Mouse (Mus musculus): Measurements from ENCODE around the gene Zdhhc1. TPM values are rescaled to one million over a fixed set of nuclear protein-coding genes. Genes with fewer than 3 reads are reported as not detected.
A peak's percentile ranks its signal among the peaks of the same experiment; 100 is the strongest.

The Zdhhc1 gene
- polyA plus RNA-seq, 1 experiment from 2014 or later, result 39.0 TPM

- no peak overlapping the region for H3K27ac ChIP-seq (ENCODE audit: low read depth, low read length)
- H3K4me1 ChIP-seq (ENCODE audit: control insufficient read depth, insufficient read depth, low read depth, low read length), result no peaks in the 10 kb centered on the region
- H3K9ac ChIP-seq (ENCODE audit: low read depth, low read length), result no peak overlapping the region
- H3K9me3 ChIP-seq (ENCODE audit: control insufficient read depth, low read length), result no peaks in the 10 kb centered on the region
- H3K4me2 ChIP-seq (ENCODE audit: low read length), result no peak overlapping the region
- 58% methylated on average over 12 of the region's 12 CpGs for WGBS
- no peak overlapping the region for H3K4me3 ChIP-seq (ENCODE audit: low read length)
- H3K27me3 ChIP-seq (replicated peaks; ENCODE audit: control insufficient read depth, insufficient read depth, low read length), result no peaks in the 10 kb centered on the region
- no peak for ATAC-seq
- H3K36me3 ChIP-seq (ENCODE audit: control insufficient read depth, insufficient read depth, low read length), result no peaks in the 10 kb centered on the region
Measured at GRCm38 (mm10) chr8:105509997-105510735, 13.5 kb upstream of the Zdhhc1 start.

DNA sequence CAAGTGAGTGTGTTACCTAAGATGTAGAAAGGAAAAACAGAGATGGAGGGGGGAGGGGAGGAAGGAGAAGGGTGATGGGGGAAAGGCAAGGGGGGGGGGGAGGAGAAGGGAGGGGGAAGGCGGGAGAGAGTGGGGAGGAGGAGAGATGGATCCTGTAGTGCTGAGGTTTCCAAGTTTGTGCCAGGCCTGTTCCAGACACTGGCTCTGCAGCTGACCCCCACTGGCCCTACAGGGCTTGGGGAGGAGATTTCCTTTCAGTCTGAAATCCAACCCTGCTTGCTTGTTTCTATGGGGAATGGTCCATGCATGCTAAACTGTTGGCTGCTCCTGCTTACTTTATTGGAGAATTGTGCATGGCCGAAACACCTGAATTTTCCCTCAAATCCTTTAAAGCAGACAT, 12.1 kb upstream of the Zdhhc1 start:
- no peak overlapping the region for H3K27ac ChIP-seq (ENCODE audit: low read depth, low read length)

DNA sequence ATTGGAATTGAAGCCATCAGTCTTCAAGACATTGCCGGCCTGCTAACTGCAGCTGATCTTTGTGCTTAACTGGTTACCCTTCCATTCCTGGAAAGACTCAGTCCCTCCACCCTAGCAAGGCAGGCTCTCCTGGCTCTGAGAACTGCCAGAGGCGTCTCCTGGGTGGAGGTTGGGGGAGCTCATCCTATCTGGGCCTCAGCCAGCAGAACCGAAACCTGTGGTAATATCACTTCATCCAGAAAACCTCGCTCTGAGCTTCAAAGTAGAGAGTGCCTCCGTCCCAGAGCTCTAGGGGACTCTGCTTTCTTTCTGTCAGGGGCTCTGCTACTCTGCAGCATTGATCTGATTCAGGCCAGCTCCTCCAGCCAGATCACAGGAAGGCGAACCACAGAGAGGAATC, 10.3 kb upstream of the Zdhhc1 start:
- no peak overlapping the region for H3K27ac ChIP-seq (ENCODE audit: low read depth, low read length)
- WGBS, result 86% methylated on average over 6 of the region's 6 CpGs
- H3K36me3 ChIP-seq (ENCODE audit: control insufficient read depth, insufficient read depth, low read length), result no peaks in the 10 kb centered on the region
- no peak for ATAC-seq
- H3K27me3 ChIP-seq (replicated peaks; ENCODE audit: control insufficient read depth, insufficient read depth, low read length), result no peaks in the 10 kb centered on the region
- no peaks in the 10 kb centered on the region for H3K4me1 ChIP-seq (ENCODE audit: control insufficient read depth, insufficient read depth, low read depth, low read length)
- no peak overlapping the region for H3K4me3 ChIP-seq (ENCODE audit: low read length)
- H3K4me2 ChIP-seq (ENCODE audit: low read length), result no peak overlapping the region
- H3K9ac ChIP-seq (ENCODE audit: low read depth, low read length), result no peak overlapping the region
- H3K9me3 ChIP-seq (ENCODE audit: control insufficient read depth, low read length), result no peaks in the 10 kb centered on the region

More for the DNA sequence above, 12.1 kb upstream of the Zdhhc1 start:
- no peaks in the 10 kb centered on the region for H3K27me3 ChIP-seq (replicated peaks; ENCODE audit: control insufficient read depth, insufficient read depth, low read length)
- H3K9ac ChIP-seq (ENCODE audit: low read depth, low read length), result no peak overlapping the region
- H3K4me3 ChIP-seq (ENCODE audit: low read length), result no peak overlapping the region
- 52% methylated on average over 1 of the region's 2 CpGs for WGBS
- no peaks in the 10 kb centered on the region for H3K4me1 ChIP-seq (ENCODE audit: control insufficient read depth, insufficient read depth, low read depth, low read length)
- no peaks in the 10 kb centered on the region for H3K36me3 ChIP-seq (ENCODE audit: control insufficient read depth, insufficient read depth, low read length)
- H3K9me3 ChIP-seq (ENCODE audit: control insufficient read depth, low read length), result no peaks in the 10 kb centered on the region
- ATAC-seq, result peak; percentile 78
- H3K4me2 ChIP-seq (ENCODE audit: low read length), result no peak overlapping the region

GRCm38 (mm10) chr8:105504617-105505016, 7.9 kb upstream of the Zdhhc1 start:
- H3K27me3 ChIP-seq (replicated peaks; ENCODE audit: control insufficient read depth, insufficient read depth, low read length), result no peaks in the 10 kb centered on the region
- H3K4me3 ChIP-seq (ENCODE audit: low read length), result no peak overlapping the region
- ATAC-seq, result no peak
- H3K4me2 ChIP-seq (ENCODE audit: low read length), result no peak overlapping the region
- H3K9me3 ChIP-seq (ENCODE audit: control insufficient read depth, low read length), result no peaks in the 10 kb centered on the region
- H3K9ac ChIP-seq (ENCODE audit: low read depth, low read length), result no peak overlapping the region
- H3K36me3 ChIP-seq (ENCODE audit: control insufficient read depth, insufficient read depth, low read length), result no peaks in the 10 kb centered on the region
- WGBS, result 88% methylated on average over 3 of the region's 3 CpGs
- H3K27ac ChIP-seq (ENCODE audit: low read depth, low read length), result no peak overlapping the region
- H3K4me1 ChIP-seq (ENCODE audit: control insufficient read depth, insufficient read depth, low read depth, low read length), result no peaks in the 10 kb centered on the region

GRCm38 (mm10) chr8:105499787-105500186, 3.1 kb upstream of the Zdhhc1 start:
- peaks cover 17% of the 10 kb centered on the region for H3K4me1 ChIP-seq (ENCODE audit: control insufficient read depth, insufficient read depth, low read depth, low read length)
- no peak overlapping the region for H3K4me2 ChIP-seq (ENCODE audit: low read length)
- WGBS, result 79% methylated on average over 12 of the region's 12 CpGs
- no peaks in the 10 kb centered on the region for H3K9me3 ChIP-seq (ENCODE audit: control insufficient read depth, low read length)
- no peak for ATAC-seq
- no peak overlapping the region for H3K4me3 ChIP-seq (ENCODE audit: low read length)
- no peak overlapping the region for H3K9ac ChIP-seq (ENCODE audit: low read depth, low read length)
- H3K27me3 ChIP-seq (replicated peaks; ENCODE audit: control insufficient read depth, insufficient read depth, low read length), result no peaks in the 10 kb centered on the region
- no peak overlapping the region for H3K27ac ChIP-seq (ENCODE audit: low read depth, low read length)
- no peaks in the 10 kb centered on the region for H3K36me3 ChIP-seq (ENCODE audit: control insufficient read depth, insufficient read depth, low read length)

GRCm38 (mm10) chr8:105495350-105496302, 1.1 kb downstream of the Zdhhc1 start:
- H3K27me3 ChIP-seq (replicated peaks; ENCODE audit: control insufficient read depth, insufficient read depth, low read length), result no peaks in the 10 kb centered on the region
- peak overlapping the region; percentile 95; the same call in 1 of the 2 replicates for H3K9ac ChIP-seq (ENCODE audit: low read depth, low read length)
- ATAC-seq, result peak; percentile 3; the same call in 1 of the 2 replicates
- no peaks in the 10 kb centered on the region for H3K36me3 ChIP-seq (ENCODE audit: control insufficient read depth, insufficient read depth, low read length)
- H3K4me3 ChIP-seq (ENCODE audit: low read length), result peak overlapping the region; percentile 90
- no peaks in the 10 kb centered on the region for H3K9me3 ChIP-seq (ENCODE audit: control insufficient read depth, low read length)
- WGBS, result 20% methylated on average over 17 of the region's 17 CpGs
- peak overlapping the region; percentile 81 for H3K4me2 ChIP-seq (ENCODE audit: low read length)
- H3K27ac ChIP-seq (ENCODE audit: low read depth, low read length), result peak overlapping the region; percentile 86
- peaks cover 17% of the 10 kb centered on the region for H3K4me1 ChIP-seq (ENCODE audit: control insufficient read depth, insufficient read depth, low read depth, low read length)

DNA sequence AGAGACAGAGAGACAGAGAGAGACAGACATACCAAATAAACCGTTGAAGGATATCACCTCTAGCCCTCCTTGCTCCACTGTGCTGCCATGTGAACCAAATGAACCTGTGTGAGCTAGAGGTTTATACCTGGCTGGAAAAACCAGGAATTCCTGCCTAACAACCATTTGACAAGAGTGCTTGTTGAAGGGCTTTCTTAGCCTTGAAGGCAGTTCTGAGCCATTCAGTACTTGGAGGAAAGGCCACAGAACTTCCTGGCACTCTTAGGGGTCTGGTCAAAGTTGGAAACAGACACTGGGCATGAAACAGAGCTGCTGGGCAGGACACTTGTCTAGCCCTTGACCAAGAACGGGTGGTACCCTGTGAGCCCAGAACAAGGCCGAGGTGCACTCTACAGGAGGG, 2.1 kb downstream of the Zdhhc1 start:
- Histone ChIP-seq H3K4me1 (ENCODE audit: control insufficient read depth, insufficient read depth, low read depth, low read length) (peaks cover 17% of the 10 kb centered on the region), H3K27ac (ENCODE audit: low read depth, low read length) (no peak overlapping the region), H3K4me2 (ENCODE audit: low read length) (no peak overlapping the region), H3K36me3 (ENCODE audit: control insufficient read depth, insufficient read depth, low read length) (no peaks in the 10 kb centered on the region), H3K27me3 (replicated peaks; ENCODE audit: control insufficient read depth, insufficient read depth, low read length) (no peaks in the 10 kb centered on the region), H3K9ac (ENCODE audit: low read depth, low read length) (0 out of 2 replicates have a peak overlapping the region, but pooled peaks have one; percentile 1), H3K4me3 (ENCODE audit: low read length) (no peak overlapping the region), H3K9me3 (ENCODE audit: control insufficient read depth, low read length) (no peaks in the 10 kb centered on the region)
- no peak for ATAC-seq
- whole genome bisulfite sequencing, result 73% methylated on average over 3 of the region's 3 CpGs

- H3K36me3 ChIP-seq (ENCODE audit: control insufficient read depth, insufficient read depth, low read length), result no peaks in the 10 kb centered on the region
- WGBS, result 60% methylated on average over 3 of the region's 3 CpGs
Measured at GRCm38 (mm10) chr8:105493495-105493894, 3.2 kb downstream of the Zdhhc1 start.

DNA sequence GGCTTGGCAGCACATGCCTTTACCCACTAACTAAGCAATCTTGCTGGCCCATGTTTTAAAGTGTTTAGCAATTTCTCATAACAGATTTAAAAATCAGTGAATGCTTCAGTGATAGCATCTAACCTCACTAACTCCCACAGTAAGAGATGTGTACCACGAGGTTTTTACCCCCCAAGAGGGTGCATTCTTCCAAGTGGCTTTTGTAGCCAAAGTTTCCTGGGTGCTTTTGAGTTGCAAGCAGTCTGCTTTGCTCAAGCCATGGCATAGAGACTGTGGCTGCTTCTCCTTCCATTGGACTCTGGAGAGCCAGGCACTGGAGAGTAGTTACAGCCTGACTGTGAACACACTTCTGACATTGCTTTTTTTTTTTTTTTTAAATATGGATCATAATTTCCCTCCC, 7.4 kb downstream of the Zdhhc1 start:
- no peaks in the 10 kb centered on the region for H3K9me3 ChIP-seq (ENCODE audit: control insufficient read depth, low read length)
- H3K27ac ChIP-seq (ENCODE audit: low read depth, low read length), result no peak overlapping the region
- WGBS, result 45% methylated on average over 1 of the region's 1 CpGs
- no peak for ATAC-seq
- H3K4me2 ChIP-seq (ENCODE audit: low read length), result no peak overlapping the region
- H3K9ac ChIP-seq (ENCODE audit: low read depth, low read length), result no peak overlapping the region
- no peak overlapping the region for H3K4me3 ChIP-seq (ENCODE audit: low read length)
- H3K4me1 ChIP-seq (ENCODE audit: control insufficient read depth, insufficient read depth, low read depth, low read length), result no peaks in the 10 kb centered on the region
- H3K27me3 ChIP-seq (replicated peaks; ENCODE audit: control insufficient read depth, insufficient read depth, low read length), result no peaks in the 10 kb centered on the region
- H3K36me3 ChIP-seq (ENCODE audit: control insufficient read depth, insufficient read depth, low read length), result no peaks in the 10 kb centered on the region

More at GRCm38 (mm10) chr8:105493495-105493894, 3.2 kb downstream of the Zdhhc1 start:
- H3K4me1 ChIP-seq (ENCODE audit: control insufficient read depth, insufficient read depth, low read depth, low read length), result peaks cover 17% of the 10 kb centered on the region
- no peak for ATAC-seq
- no peak overlapping the region for H3K4me2 ChIP-seq (ENCODE audit: low read length)
- no peak overlapping the region for H3K9ac ChIP-seq (ENCODE audit: low read depth, low read length)
- no peaks in the 10 kb centered on the region for H3K9me3 ChIP-seq (ENCODE audit: control insufficient read depth, low read length)
- no peak overlapping the region for H3K4me3 ChIP-seq (ENCODE audit: low read length)
- no peak overlapping the region for H3K27ac ChIP-seq (ENCODE audit: low read depth, low read length)
- H3K27me3 ChIP-seq (replicated peaks; ENCODE audit: control insufficient read depth, insufficient read depth, low read length), result no peaks in the 10 kb centered on the region

All from hindbrain, embryonic 16.5 days (tissue).